Mouse (Mus musculus) heart, embryonic 10.5 days (tissue): ENCODE results near the gene Tekt3. TPM values are rescaled to one million over a fixed set of nuclear protein-coding genes. Genes with fewer than 3 reads are reported as not detected.

Source experiments
- DNase-seq: peaks from one replicate; pipeline ENCODE4 v3.0.0-alpha.2; 2017; ENCODE audit warnings: low spot score
- H3K27ac ChIP-seq: fragments of 300-500 bp; sonication (generic); 2 replicates; pipeline ENCODE4 v1.5.1; 2016; ENCODE audit warnings: mild to moderate bottlenecking
- H3K27me3 ChIP-seq: fragments of 300-500 bp; sonication (generic); 2 replicates; pipeline ENCODE4 v1.6.1; 2016; ENCODE audit warnings: mild to moderate bottlenecking; ENCODE audit not compliant: poor library complexity, insufficient read depth, severe bottlenecking
- H3K36me3 ChIP-seq: fragments of 300-500 bp; sonication (generic); 2 replicates; pipeline ENCODE4 v1.6.1; 2016; ENCODE audit warnings: mild to moderate bottlenecking, moderate library complexity
- H3K4me1 ChIP-seq: fragments of 300-500 bp; sonication (generic); 2 replicates; pipeline ENCODE4 v1.6.1; 2016; ENCODE audit warnings: mild to moderate bottlenecking
- H3K4me3 ChIP-seq: fragments of 300-500 bp; sonication (generic); 2 replicates; pipeline ENCODE4 v1.5.1; 2016; ENCODE audit warnings: mild to moderate bottlenecking, moderate library complexity
- H3K9me3 ChIP-seq: fragments of 300-500 bp; sonication (generic); 2 replicates; pipeline ENCODE4 v1.6.1; 2016; ENCODE audit warnings: mild to moderate bottlenecking, moderate library complexity
- WGBS: fragments of 180-500 bp; shearing (Covaris S2); methylation state at CpG from one replicate; pipeline ENCODE4 v1.1.7; 2016; 5-methylcytosine and 5-hydroxymethylcytosine counted together
- polyA plus RNA-seq: library from polyadenylated mRNA; unstranded; fragments of >200 nt; fragmentation: Nextera tagmentation; extraction: Ambion mirVana; gene quantifications from 2 replicates; pipeline ENCODE4 v1.2.1, GENCODE M21; 2016

Tekt3 gene
- not detected in 2 replicates for polyA plus RNA-seq

- Histone ChIP-seq H3K36me3 (no peaks in the 10 kb centered on the region), H3K4me1 (peaks cover 8% of the 10 kb centered on the region), H3K9me3 (no peaks in the 10 kb centered on the region), H3K27ac (no peak within 1 kb of the TSS), H3K27me3 (peaks cover 9% of the 10 kb centered on the region; the same call in 1 of the 2 replicates), H3K4me3 (0 out of 2 replicates have a peak within 1 kb of the TSS, but pooled peaks have one; percentile 10)
- DNase-seq: no peak
- 13% methylated on average over 17 of the region's 17 CpGs for WGBS
Measured at GRCm38 (mm10) chr11:63061446-63061845, at the start of gene Tekt3. Tekt3 (plus strand) TSS chr11:63061654.

- 86% methylated on average over 6 of the region's 6 CpGs for whole genome bisulfite sequencing
- DNase-seq: peak; percentile 65
- no peaks in the 10 kb centered on the region for H3K27me3 ChIP-seq
- no peak overlapping the region for H3K4me3 ChIP-seq
- H3K9me3 ChIP-seq: no peaks in the 10 kb centered on the region
- no peaks in the 10 kb centered on the region for H3K36me3 ChIP-seq
- H3K4me1 ChIP-seq: peaks cover 24% of the 10 kb centered on the region
- no peak overlapping the region for H3K27ac ChIP-seq
Measured at GRCm38 (mm10) chr11:63017327-63018082, 43.9 kb upstream of the Tekt3 start.

- H3K4me1 ChIP-seq: peaks cover 24% of the 10 kb centered on the region
- WGBS: 80% methylated on average over 6 of the region's 6 CpGs
- H3K27me3 ChIP-seq: no peaks in the 10 kb centered on the region
- H3K27ac ChIP-seq: no peak overlapping the region
- peak; percentile 73 for DNase-seq
- H3K36me3 ChIP-seq: no peaks in the 10 kb centered on the region
- H3K4me3 ChIP-seq: no peak overlapping the region
- no peaks in the 10 kb centered on the region for H3K9me3 ChIP-seq
Measured at GRCm38 (mm10) chr11:63018083-63018622, 43.3 kb upstream of the Tekt3 start.

GRCm38 (mm10) chr11:63020633-63021032 is 40.8 kb upstream of the Tekt3 start:
- no peak for DNase-seq

GRCm38 (mm10) chr11:63021141-63021806 is 40.2 kb upstream of the Tekt3 start:
- peak overlapping the region; percentile 36; the same call in 1 of the 2 replicates for H3K27ac ChIP-seq
- WGBS: 57% methylated on average over 5 of the region's 5 CpGs
- no peak for DNase-seq
- H3K4me1 ChIP-seq: peaks cover 41% of the 10 kb centered on the region
- no peaks in the 10 kb centered on the region for H3K27me3 ChIP-seq
- no peaks in the 10 kb centered on the region for H3K9me3 ChIP-seq
- H3K4me3 ChIP-seq: no peak overlapping the region
- H3K36me3 ChIP-seq: no peaks in the 10 kb centered on the region

More at GRCm38 (mm10) chr11:63020633-63021032, 40.8 kb upstream of the Tekt3 start:
- no peaks in the 10 kb centered on the region for H3K36me3 ChIP-seq
- no peak overlapping the region for H3K4me3 ChIP-seq
- H3K4me1 ChIP-seq: peaks cover 41% of the 10 kb centered on the region
- H3K9me3 ChIP-seq: no peaks in the 10 kb centered on the region
- peak overlapping the region; percentile 16; the same call in 1 of the 2 replicates for H3K27ac ChIP-seq
- H3K27me3 ChIP-seq: no peaks in the 10 kb centered on the region

GRCm38 (mm10) chr11:63023461-63023860 is 38.0 kb upstream of the Tekt3 start:
- WGBS: 67% methylated on average over 5 of the region's 5 CpGs
- no peaks in the 10 kb centered on the region for H3K27me3 ChIP-seq
- DNase-seq: no peak
- peak overlapping the region; percentile 5; the same call in 1 of the 2 replicates for H3K27ac ChIP-seq
- H3K9me3 ChIP-seq: no peaks in the 10 kb centered on the region
- no peaks in the 10 kb centered on the region for H3K36me3 ChIP-seq
- H3K4me3 ChIP-seq: no peak overlapping the region
- H3K4me1 ChIP-seq: peaks cover 52% of the 10 kb centered on the region

- H3K27me3 ChIP-seq: no peaks in the 10 kb centered on the region
- peaks cover 54% of the 10 kb centered on the region for H3K4me1 ChIP-seq
- 9% methylated on average over 2 of the region's 2 CpGs for WGBS
- H3K27ac ChIP-seq: peak overlapping the region; percentile 5
- H3K4me3 ChIP-seq: no peak overlapping the region
- H3K9me3 ChIP-seq: no peaks in the 10 kb centered on the region
- no peaks in the 10 kb centered on the region for H3K36me3 ChIP-seq
- DNase-seq: peak; percentile 87
Measured at GRCm38 (mm10) chr11:63024136-63024535, 37.3 kb upstream of the Tekt3 start.

GRCm38 (mm10) chr11:63025476-63025875 is 36.0 kb upstream of the Tekt3 start:
- 79% methylated on average over 6 of the region's 6 CpGs for WGBS
- Histone ChIP-seq H3K4me3 (no peak overlapping the region), H3K36me3 (no peaks in the 10 kb centered on the region), H3K9me3 (no peaks in the 10 kb centered on the region), H3K4me1 (peaks cover 49% of the 10 kb centered on the region), H3K27ac (no peak overlapping the region), H3K27me3 (no peaks in the 10 kb centered on the region)
- DNase-seq: no peak

GRCm38 (mm10) chr11:63026651-63027141 is 34.8 kb upstream of the Tekt3 start:
- 0 out of 2 replicates have a peak overlapping the region, but pooled peaks have one; percentile 11 for H3K27ac ChIP-seq
- no peaks in the 10 kb centered on the region for H3K9me3 ChIP-seq
- no peak for DNase-seq
- H3K27me3 ChIP-seq: no peaks in the 10 kb centered on the region
- H3K4me1 ChIP-seq: peaks cover 40% of the 10 kb centered on the region
- H3K36me3 ChIP-seq: no peaks in the 10 kb centered on the region
- 46% methylated on average over 9 of the region's 9 CpGs for WGBS
- no peak overlapping the region for H3K4me3 ChIP-seq

- Histone ChIP-seq H3K27me3 (no peaks in the 10 kb centered on the region), H3K4me3 (no peak overlapping the region), H3K9me3 (0 out of 2 replicates have a peak, but pooled peaks cover 2% of the 10 kb centered on the region), H3K36me3 (no peaks in the 10 kb centered on the region), H3K27ac (0 out of 2 replicates have a peak overlapping the region, but pooled peaks have one; percentile 9), H3K4me1 (peaks cover 40% of the 10 kb centered on the region)
- DNase-seq: no peak
- WGBS: 84% methylated on average over 3 of the region's 3 CpGs
Measured at GRCm38 (mm10) chr11:63028131-63028530, 33.3 kb upstream of the Tekt3 start.

GRCm38 (mm10) chr11:63029148-63029714 is 32.2 kb upstream of the Tekt3 start:
- DNase-seq: no peak
- Histone ChIP-seq H3K9me3 (0 out of 2 replicates have a peak, but pooled peaks cover 3% of the 10 kb centered on the region), H3K27me3 (no peaks in the 10 kb centered on the region), H3K27ac (0 out of 2 replicates have a peak overlapping the region, but pooled peaks have one; percentile 7), H3K4me1 (peaks cover 31% of the 10 kb centered on the region), H3K36me3 (no peaks in the 10 kb centered on the region), H3K4me3 (no peak overlapping the region)
- WGBS: 65% methylated on average over 4 of the region's 4 CpGs

- 86% methylated on average over 6 of the region's 6 CpGs for WGBS
Measured at GRCm38 (mm10) chr11:63029721-63030120, 31.7 kb upstream of the Tekt3 start.

More at GRCm38 (mm10) chr11:63029721-63030120, 31.7 kb upstream of the Tekt3 start:
- DNase-seq: no peak
- 0 out of 2 replicates have a peak, but pooled peaks cover 3% of the 10 kb centered on the region for H3K9me3 ChIP-seq
- H3K36me3 ChIP-seq: no peaks in the 10 kb centered on the region
- H3K27me3 ChIP-seq: no peaks in the 10 kb centered on the region
- no peak overlapping the region for H3K4me3 ChIP-seq
- H3K4me1 ChIP-seq: peaks cover 27% of the 10 kb centered on the region
- 0 out of 2 replicates have a peak overlapping the region, but pooled peaks have one; percentile 7 for H3K27ac ChIP-seq
